Mouse (Mus musculus) thymus, adult 2 months (tissue): ENCODE results near the gene Greb1. TPM values are rescaled to one million over a fixed set of nuclear protein-coding genes. Genes with fewer than 3 reads are reported as not detected.

Experiments used
- DNase-seq: peaks from one replicate; pipeline ENCODE4 v3.0.0; 2021
- H3K27ac ChIP-seq: fragments of 200-500 bp; 2 replicates; pipeline ENCODE4 v1.5.1; 2012; ENCODE audit warnings: low read length, control low read depth; ENCODE audit not compliant: control insufficient read depth, insufficient read depth
- H3K27me3 ChIP-seq: fragments of 200-500 bp; 2 replicates; pipeline ENCODE4 v1.6.1; 2012; ENCODE audit warnings: mild to moderate bottlenecking, low read length, moderate library complexity, mixed read lengths; ENCODE audit not compliant: control insufficient read depth, insufficient read depth
- H3K36me3 ChIP-seq: fragments of 200-500 bp; 2 replicates; pipeline ENCODE4 v1.6.1; 2012; ENCODE audit warnings: mild to moderate bottlenecking, low read length, moderate library complexity; ENCODE audit not compliant: control insufficient read depth, insufficient read depth
- H3K4me1 ChIP-seq: fragments of 200-500 bp; replicated peaks from 2 replicates; pipeline ENCODE4 v1.6.1; 2012; ENCODE audit warnings: low read length; ENCODE audit not compliant: control insufficient read depth, insufficient read depth
- H3K4me3 ChIP-seq: fragments of 200-500 bp; 2 replicates; pipeline ENCODE4 v1.5.1; 2012; ENCODE audit warnings: mild to moderate bottlenecking, low read length, control low read depth, moderate library complexity; ENCODE audit not compliant: control insufficient read depth, insufficient read depth
- CTCF ChIP-seq: fragments of 200-500 bp; IDR thresholded peaks from 2 replicates; pipeline ENCODE4 v1.5.1; 2012; ENCODE audit warnings: mild to moderate bottlenecking, control low read depth, low read length, moderate library complexity, borderline replicate concordance; ENCODE audit not compliant: control insufficient read depth, poor library complexity, insufficient read depth; ENCODE audit errors: extremely low read depth
- POLR2A ChIP-seq: fragments of 200-500 bp; IDR thresholded peaks from 2 replicates; pipeline ENCODE4 v1.6.1; 2012; ENCODE audit warnings: mild to moderate bottlenecking, low read length, control low read depth, moderate library complexity; ENCODE audit not compliant: control insufficient read depth, poor library complexity, insufficient read depth; ENCODE audit errors: extremely low read depth
- WGBS: fragments of 180-500 bp; shearing (Covaris S2); methylation state at CpG from one replicate; pipeline ENCODE4 v1.1.7; 2018; 5-methylcytosine and 5-hydroxymethylcytosine counted together
- polyA plus RNA-seq: library from polyadenylated mRNA; depleted of rRNA; stranded (reverse); fragments of >200 nt; gene quantifications from 2 replicates; pipeline ENCODE4 v1.2.3, GENCODE M21; 2012

Greb1 gene
- polyA plus RNA-seq, 1 experiment: 10.6 TPM

GRCm38 (mm10) chr12:16694783-16695182, 105.9 kb downstream of the Greb1 start:
- DNase-seq: no peak
- TF ChIP-seq POLR2A: no peak
- no peak for TF ChIP-seq CTCF
- no peaks in the 10 kb centered on the region for H3K36me3 ChIP-seq
- H3K4me1 ChIP-seq: no peaks in the 10 kb centered on the region
- H3K4me3 ChIP-seq: no peak overlapping the region
- WGBS: 68% methylated on average over 5 of the region's 5 CpGs
- H3K27me3 ChIP-seq: no peaks in the 10 kb centered on the region
- H3K27ac ChIP-seq: no peak overlapping the region

- H3K27me3 ChIP-seq: no peaks in the 10 kb centered on the region
- no peak overlapping the region for H3K27ac ChIP-seq
- no peak overlapping the region for H3K4me3 ChIP-seq
- 94% methylated on average over 9 of the region's 9 CpGs for WGBS
- TF ChIP-seq POLR2A (no peak), CTCF (no peak)
- DNase-seq: no peak
- no peaks in the 10 kb centered on the region for H3K4me1 ChIP-seq
- no peaks in the 10 kb centered on the region for H3K36me3 ChIP-seq
Measured at GRCm38 (mm10) chr12:16690631-16691030, 110.1 kb downstream of the Greb1 start.

- no peak overlapping the region for H3K4me3 ChIP-seq
Measured at GRCm38 (mm10) chr12:16672246-16672645, 128.4 kb downstream of the Greb1 start.

GRCm38 (mm10) chr12:16669176-16669575, 131.5 kb downstream of the Greb1 start:
- WGBS: 87% methylated on average over 3 of the region's 3 CpGs
- no peak for TF ChIP-seq POLR2A
- TF ChIP-seq CTCF: no peak
- no peak for DNase-seq

More at GRCm38 (mm10) chr12:16672246-16672645, 128.4 kb downstream of the Greb1 start:
- no peak for TF ChIP-seq POLR2A
- TF ChIP-seq CTCF: no peak
- Histone ChIP-seq H3K27me3 (no peaks in the 10 kb centered on the region), H3K27ac (no peak overlapping the region), H3K4me1 (no peaks in the 10 kb centered on the region), H3K36me3 (no peaks in the 10 kb centered on the region)
- DNase-seq: no peak
- WGBS: 94% methylated on average over 10 of the region's 10 CpGs

GRCm38 (mm10) chr12:16665022-16665421, 135.7 kb downstream of the Greb1 start:
- no peak overlapping the region for H3K27ac ChIP-seq
- no peak overlapping the region for H3K4me3 ChIP-seq
- no peaks in the 10 kb centered on the region for H3K27me3 ChIP-seq
- TF ChIP-seq CTCF: no peak
- no peak for TF ChIP-seq POLR2A
- DNase-seq: no peak
- no peaks in the 10 kb centered on the region for H3K36me3 ChIP-seq
- WGBS: 17% methylated on average over 2 of the region's 2 CpGs
- H3K4me1 ChIP-seq: no peaks in the 10 kb centered on the region

More at GRCm38 (mm10) chr12:16669176-16669575, 131.5 kb downstream of the Greb1 start:
- H3K27me3 ChIP-seq: no peaks in the 10 kb centered on the region
- H3K4me3 ChIP-seq: no peak overlapping the region
- no peaks in the 10 kb centered on the region for H3K36me3 ChIP-seq
- H3K4me1 ChIP-seq: no peaks in the 10 kb centered on the region
- no peak overlapping the region for H3K27ac ChIP-seq

GRCm38 (mm10) chr12:16662955-16663585, 137.6 kb downstream of the Greb1 start:
- Histone ChIP-seq H3K4me3 (no peak overlapping the region), H3K36me3 (no peaks in the 10 kb centered on the region), H3K4me1 (no peaks in the 10 kb centered on the region), H3K27ac (no peak overlapping the region), H3K27me3 (no peaks in the 10 kb centered on the region)
- TF ChIP-seq CTCF (no peak), POLR2A (no peak)
- no peak for DNase-seq
- 79% methylated on average over 6 of the region's 6 CpGs for WGBS
